Mouse (Mus musculus) lung, postnatal 0 days (tissue): ENCODE results near the gene Agpat3.

ENCODE experiments used
- CTCF ChIP-seq: IDR thresholded peaks from 2 replicates; pipeline ENCODE4 v1.5.1; 2016; ENCODE audit warnings: antibody characterized with exemption, mild to moderate bottlenecking
- EP300 ChIP-seq: IDR thresholded peaks from 2 replicates; pipeline ENCODE4 v1.6.1; 2016; ENCODE audit warnings: antibody characterized with exemption, mild to moderate bottlenecking, control low read depth

GRCm38 (mm10) chr10:78347486-78347885 is 4.8 kb downstream of the Agpat3 start:
- no peak for TF ChIP-seq EP300
- TF ChIP-seq CTCF, result no peak
